Mouse (Mus musculus) C2C12 (cell line): ENCODE data around the gene Lypd3. TPM values are rescaled to one million over a fixed set of nuclear protein-coding genes. Genes with fewer than 3 reads are reported as not detected.

Source experiments
- H3K27me3 ChIP-seq: one replicate; pipeline ENCODE4 v1.6.1; 2011; ENCODE audit not compliant: control insufficient read depth, insufficient read depth, insufficient read length
- H3K36me3 ChIP-seq: one replicate; pipeline ENCODE4 v1.6.1; 2011; ENCODE audit not compliant: control insufficient read depth, insufficient read depth
- H3K4me3 ChIP-seq: one replicate; pipeline ENCODE4 v1.5.1; 2011; ENCODE audit warnings: mild to moderate bottlenecking, control low read depth; ENCODE audit not compliant: poor library complexity, insufficient read depth, severe bottlenecking
- H3K79me2 ChIP-seq: one replicate; pipeline ENCODE4 v1.6.1; 2011; ENCODE audit not compliant: control insufficient read depth, insufficient read depth
- H3K79me3 ChIP-seq: one replicate; pipeline ENCODE4 v1.6.1; 2011; ENCODE audit warnings: low read depth, control low read depth
- H3ac ChIP-seq: one replicate; pipeline ENCODE3; 2011; ENCODE audit warnings: low read depth; ENCODE audit not compliant: control insufficient read depth, insufficient read length
- CEBPB ChIP-seq: IDR thresholded peaks from one replicate; pipeline ENCODE4 v1.6.1; 2011; ENCODE audit warnings: low read depth, mild to moderate bottlenecking, control low read depth, moderate library complexity
- CTCF ChIP-seq: IDR thresholded peaks from one replicate; pipeline ENCODE4 v1.5.1; 2011; ENCODE audit not compliant: control insufficient read depth, insufficient read depth, insufficient read length
- FOSL1 ChIP-seq: IDR thresholded peaks from one replicate; pipeline ENCODE4 v1.8.0; 2011; ENCODE audit warnings: mild to moderate bottlenecking, low read length; ENCODE audit not compliant: poor library complexity, insufficient read depth, severe bottlenecking
- MAX ChIP-seq: IDR thresholded peaks from one replicate; pipeline ENCODE4 v1.6.1; 2011; ENCODE audit warnings: mild to moderate bottlenecking, control low read depth
- MYOD1 ChIP-seq: IDR thresholded peaks from one replicate; pipeline ENCODE4 v1.6.1; 2011; ENCODE audit warnings: low read depth; ENCODE audit not compliant: control insufficient read depth, insufficient read length
- MYOG ChIP-seq: IDR thresholded peaks from one replicate; pipeline ENCODE4 v1.6.1; 2011; ENCODE audit not compliant: control insufficient read depth, insufficient read length; ENCODE audit errors: extremely low read depth
- USF1 ChIP-seq: IDR thresholded peaks from one replicate; pipeline ENCODE4 v1.6.1; 2011; ENCODE audit warnings: low read depth, mild to moderate bottlenecking, control low read depth, moderate library complexity
- long read RNA-seq, 2 experiments: library from polyadenylated mRNA; unstranded; transcript quantifications; one replicate each; pipeline ENCODE4 v2.0.0; 2019 to 2020
- polyA plus RNA-seq: library from polyadenylated mRNA; unstranded; fragments of >200 nt; fragmentation: generic; extraction: Trizol; gene quantifications from one replicate; pipeline ENCODE4 v1.2.1, GENCODE M21; 2012; ENCODE audit warnings: missing spikeins

Lypd3 gene
- not detected for polyA plus RNA-seq
- long read RNA-seq, experiment 1: 0 reads
- long read RNA-seq, experiment 2: 0 reads

DNA sequence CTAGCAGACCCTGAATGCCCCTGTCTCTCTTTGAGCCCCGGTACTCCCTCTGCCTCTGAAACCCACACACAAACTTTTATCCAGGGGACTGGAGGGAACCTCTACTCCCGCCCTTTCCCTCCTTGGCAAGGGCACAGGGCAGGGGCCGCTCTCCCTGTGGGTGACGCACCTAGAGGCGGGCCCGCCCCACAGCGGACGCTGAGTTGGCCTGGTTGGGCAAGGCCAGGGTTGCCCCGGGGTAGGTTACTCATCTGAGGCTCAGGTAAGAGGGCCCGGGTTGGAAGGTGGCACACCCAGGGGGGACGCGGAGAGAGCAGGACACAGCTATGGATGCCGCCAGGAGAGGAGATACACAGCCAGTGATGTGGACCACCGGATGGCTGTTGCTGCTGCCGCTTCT lies at the start of gene Lypd3:
Gene Lypd3 (plus strand): TSS at position 287 of the 400 bp plus-strand sequence.
- Histone ChIP-seq H3K79me2 (no peaks in the 10 kb centered on the region), H3ac (no peak within 1 kb of the TSS), H3K79me3 (no peaks in the 10 kb centered on the region), H3K4me3 (no peak within 1 kb of the TSS), H3K27me3 (peaks cover 34% of the 10 kb centered on the region), H3K36me3 (no peaks in the 10 kb centered on the region)
- no peak for TF ChIP-seq USF1
- TF ChIP-seq CTCF: no peak
- no peak for TF ChIP-seq MYOD1
- TF ChIP-seq MYOG: no peak
- TF ChIP-seq FOSL1: no peak
- TF ChIP-seq MAX: no peak
- TF ChIP-seq CEBPB: no peak

DNA sequence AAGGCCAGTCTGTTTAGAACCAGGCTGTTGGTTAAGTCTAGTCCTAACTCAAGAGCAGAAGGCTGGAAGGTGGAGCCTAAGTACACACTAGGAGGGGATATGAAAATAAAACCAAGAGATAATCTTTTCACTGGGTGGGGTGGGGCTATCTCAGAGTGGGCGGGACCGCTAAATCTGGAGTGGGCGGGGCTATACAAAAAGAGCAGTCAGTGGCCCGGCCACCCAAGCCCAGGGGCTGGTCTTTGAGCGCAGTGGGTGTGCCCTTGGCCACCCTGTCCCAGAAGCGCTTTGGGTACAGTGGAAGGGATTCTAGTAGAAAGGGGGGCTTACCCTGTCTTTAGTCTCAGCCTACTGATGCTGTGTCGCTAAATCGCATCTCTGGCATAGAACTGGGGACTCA lies 49.5 kb upstream of the Lypd3 start:
- Histone ChIP-seq H3K36me3 (no peaks in the 10 kb centered on the region), H3K79me3 (no peaks in the 10 kb centered on the region), H3K27me3 (no peaks in the 10 kb centered on the region), H3K79me2 (no peaks in the 10 kb centered on the region), H3K4me3 (no peak overlapping the region), H3ac (no peak overlapping the region)
- TF ChIP-seq MYOD1 (no peak), FOSL1 (no peak), MAX (no peak), USF1 (no peak), CTCF (no peak), CEBPB (no peak), MYOG (no peak)

DNA sequence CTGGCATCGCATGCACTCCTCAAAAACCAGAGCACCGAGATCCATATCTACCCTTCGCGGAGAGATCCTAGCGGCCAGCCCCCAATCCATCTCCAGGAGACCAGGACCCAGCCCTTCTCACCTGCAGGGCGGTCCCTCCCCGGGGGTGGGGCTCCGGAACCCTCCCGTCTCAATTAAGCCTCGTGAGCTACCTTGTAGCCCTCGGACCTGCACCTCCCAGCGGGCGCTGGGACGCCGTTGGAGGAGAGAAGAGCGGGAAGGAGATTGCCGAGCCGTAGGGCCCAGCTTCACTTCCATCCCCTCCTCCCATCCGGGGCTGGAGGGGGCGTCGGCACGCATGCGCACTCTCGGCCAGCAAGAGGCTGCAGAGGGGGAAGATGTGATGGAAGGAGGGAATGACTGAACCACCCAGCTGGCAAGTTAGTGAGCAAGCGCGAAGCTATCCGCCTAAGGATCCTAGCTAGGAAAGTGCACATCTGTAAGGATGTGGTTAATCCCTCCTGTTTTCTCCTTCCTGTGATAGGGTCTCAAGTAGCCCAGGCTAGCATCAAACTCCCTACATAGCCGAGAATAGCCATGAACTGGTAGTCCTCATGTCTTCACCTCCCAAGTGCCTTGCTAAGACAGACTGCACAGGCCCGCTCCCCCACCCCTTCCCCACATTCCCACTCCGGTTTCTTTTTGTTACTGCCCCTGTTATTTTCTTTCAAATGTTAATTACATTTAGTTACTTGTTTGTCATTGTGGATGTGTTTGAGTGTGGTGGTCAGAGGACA lies 48.8 kb upstream of the Lypd3 start, which contains the start of the genes Ethe1 and Zfp575:
Gene Ethe1 (plus strand): TSS at position 214 of the 776 bp plus-strand sequence.
Gene Zfp575 (minus strand): TSS at position 312 of the 776 bp plus-strand sequence.
- H3K27me3 ChIP-seq: no peaks in the 10 kb centered on the region
- H3K4me3 ChIP-seq: no peak within 1 kb of the TSS
- H3K79me3 ChIP-seq: no peaks in the 10 kb centered on the region
- TF ChIP-seq MYOD1 (no peak), MAX (no peak), USF1 (no peak), FOSL1 (no peak), CTCF (no peak), MYOG (no peak), CEBPB (no peak)
- H3K36me3 ChIP-seq: no peaks in the 10 kb centered on the region
- H3K79me2 ChIP-seq: no peaks in the 10 kb centered on the region
- no peak within 1 kb of the TSS for H3ac ChIP-seq

DNA sequence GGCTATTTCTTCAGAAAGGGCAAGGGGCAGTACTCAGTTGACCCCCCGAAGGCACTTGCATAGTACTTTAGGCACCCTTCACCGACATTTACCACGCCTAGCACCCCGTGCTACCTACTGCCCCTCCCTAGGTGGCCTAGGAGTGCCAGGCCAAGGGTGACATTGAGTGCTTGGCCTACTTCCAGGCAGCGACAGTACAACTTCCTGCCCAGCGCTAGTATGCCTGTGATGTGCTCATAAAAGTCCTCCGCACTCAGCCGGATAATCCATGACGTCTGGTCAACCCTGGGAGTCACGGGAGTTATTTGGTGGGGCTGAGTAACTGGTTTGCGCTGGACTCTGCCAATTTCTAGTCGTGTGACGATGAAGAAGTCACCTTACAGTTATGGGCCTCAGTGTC lies 48.0 kb upstream of the Lypd3 start:
- no peaks in the 10 kb centered on the region for H3K79me2 ChIP-seq
- no peaks in the 10 kb centered on the region for H3K27me3 ChIP-seq
- H3K79me3 ChIP-seq: no peaks in the 10 kb centered on the region
- no peak overlapping the region for H3K4me3 ChIP-seq
- TF ChIP-seq MYOD1 (no peak), CEBPB (no peak), MAX (no peak), MYOG (no peak), USF1 (no peak), CTCF (no peak), FOSL1 (no peak)
- H3ac ChIP-seq: no peak overlapping the region
- no peaks in the 10 kb centered on the region for H3K36me3 ChIP-seq

DNA sequence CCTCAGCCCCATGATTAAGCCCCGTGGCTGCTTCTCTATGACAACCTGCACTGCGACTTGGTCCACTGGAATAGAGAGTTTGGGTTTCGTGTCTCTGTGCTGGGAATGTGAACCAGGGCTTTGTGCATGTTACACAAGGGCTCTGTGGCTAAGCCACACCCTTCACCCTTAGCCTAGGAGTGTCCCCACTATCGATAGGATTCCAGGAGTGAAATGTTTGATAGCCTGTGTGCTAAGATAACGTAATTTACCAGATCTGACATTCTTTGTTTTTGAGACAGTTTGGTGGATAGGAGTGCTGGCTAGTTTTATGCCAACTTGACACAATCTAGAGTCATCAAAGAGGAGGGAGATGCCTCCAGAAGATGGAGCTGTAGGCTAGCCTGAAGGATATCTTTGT lies 44.6 kb upstream of the Lypd3 start:
- no peak overlapping the region for H3K4me3 ChIP-seq
- no peaks in the 10 kb centered on the region for H3K79me3 ChIP-seq
- H3K36me3 ChIP-seq: no peaks in the 10 kb centered on the region
- no peak for TF ChIP-seq USF1
- no peak for TF ChIP-seq CEBPB
- no peak for TF ChIP-seq CTCF
- TF ChIP-seq FOSL1: no peak
- TF ChIP-seq MYOG: no peak
- no peak for TF ChIP-seq MAX
- TF ChIP-seq MYOD1: no peak
- no peaks in the 10 kb centered on the region for H3K79me2 ChIP-seq
- H3ac ChIP-seq: no peak overlapping the region
- no peaks in the 10 kb centered on the region for H3K27me3 ChIP-seq

DNA sequence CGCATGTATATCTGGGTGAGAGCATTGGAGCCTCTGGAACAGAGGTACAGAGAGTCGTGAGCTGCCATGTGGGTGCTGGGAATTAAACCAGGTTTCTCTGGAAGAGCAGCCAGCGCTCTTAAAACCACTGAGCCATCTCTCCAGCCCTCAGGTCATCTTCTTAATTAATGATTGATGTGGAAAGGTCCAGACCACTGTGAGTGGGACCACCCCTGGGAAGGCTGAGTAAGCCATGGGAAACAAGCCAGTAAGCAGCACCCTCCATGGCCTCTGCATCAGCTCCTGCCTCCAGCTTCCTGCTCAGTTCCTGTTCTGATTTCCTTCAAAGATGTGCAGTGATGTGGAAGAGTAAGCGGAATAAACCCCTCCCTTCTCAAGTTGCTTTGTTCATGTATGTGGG lies 44.2 kb upstream of the Lypd3 start:
- H3K79me2 ChIP-seq: no peaks in the 10 kb centered on the region

More for the DNA sequence above, 44.2 kb upstream of the Lypd3 start:
- H3K4me3 ChIP-seq: no peak overlapping the region
- H3ac ChIP-seq: no peak overlapping the region
- no peaks in the 10 kb centered on the region for H3K27me3 ChIP-seq
- no peak for TF ChIP-seq FOSL1
- no peaks in the 10 kb centered on the region for H3K79me3 ChIP-seq
- H3K36me3 ChIP-seq: no peaks in the 10 kb centered on the region
